Mouse (Mus musculus) lung, embryonic 14.5 days (tissue): ENCODE data around the gene Gm20479. TPM values are rescaled to one million over a fixed set of nuclear protein-coding genes. Genes with fewer than 3 reads are reported as not detected.

Experiments
- ATAC-seq: fragments of 200-750 bp; cut with Nextera tagmentation; 2 replicates; pipeline ENCODE4 v1.8.0; 2017; ENCODE audit warnings: mild to moderate bottlenecking, moderate TSS enrichment, moderate library complexity; ENCODE audit not compliant: insufficient read depth
- DNase-seq: peaks from one replicate; pipeline ENCODE4 v3.0.0-alpha.2; 2015
- H3K27ac ChIP-seq: fragments of 300-500 bp; sonication (generic); 2 replicates; pipeline ENCODE4 v1.5.1; 2014; ENCODE audit warnings: low read depth, mild to moderate bottlenecking, moderate library complexity
- H3K27me3 ChIP-seq: fragments of 300-500 bp; sonication (generic); 2 replicates; pipeline ENCODE4 v1.6.1; 2014; ENCODE audit warnings: low read length, control low read depth; ENCODE audit not compliant: insufficient read depth
- H3K36me3 ChIP-seq: fragments of 300-500 bp; sonication (generic); 2 replicates; pipeline ENCODE4 v1.6.1; 2014; ENCODE audit warnings: control low read depth; ENCODE audit not compliant: insufficient read depth
- H3K4me1 ChIP-seq: fragments of 300-500 bp; sonication (generic); 2 replicates; pipeline ENCODE4 v1.6.1; 2014; ENCODE audit warnings: antibody characterized with exemption, control low read depth; ENCODE audit not compliant: insufficient read depth
- H3K4me2 ChIP-seq: fragments of 300-500 bp; sonication (generic); 2 replicates; pipeline ENCODE4 v1.6.1; 2014; ENCODE audit warnings: mild to moderate bottlenecking
- H3K4me3 ChIP-seq: fragments of 300-500 bp; sonication (generic); 2 replicates; pipeline ENCODE4 v1.5.1; 2014; ENCODE audit warnings: low read depth, low read length
- H3K9ac ChIP-seq: fragments of 300-500 bp; sonication (generic); 2 replicates; pipeline ENCODE4 v1.6.1; 2014
- H3K9me3 ChIP-seq: fragments of 300-500 bp; sonication (generic); 2 replicates; pipeline ENCODE4 v1.6.1; 2016; ENCODE audit warnings: low read depth, low read length, control low read depth
- CTCF ChIP-seq: IDR thresholded peaks from 2 replicates; pipeline ENCODE4 v1.5.1; 2016; ENCODE audit warnings: antibody characterized with exemption, low read depth
- WGBS: fragments of 180-500 bp; shearing (Covaris S2); extraction: QIAGEN DNeasy Blood & Tissue Kit; methylation state at CpG from one replicate; pipeline ENCODE4 v1.1.7; 2014; 5-methylcytosine and 5-hydroxymethylcytosine counted together
- polyA plus RNA-seq: library from polyadenylated mRNA; unstranded; fragments of >200 nt; fragmentation: Nextera tagmentation; extraction: Ambion mirVana; gene quantifications from 2 replicates; pipeline ENCODE4 v1.2.1, GENCODE M21; 2014

Gm20479 gene
- polyA plus RNA-seq, 1 experiment from 2014 or later: 1.6 TPM

GRCm38 (mm10) chr7:27357595-27357978, 368 bp upstream of the Gm20479 start:
- Histone ChIP-seq H3K4me2 (peak overlapping the region; percentile 65), H3K9ac (no peak overlapping the region; the same call in 1 of the 2 replicates)
- peak; percentile 39 for DNase-seq

GRCm38 (mm10) chr7:27356248-27356647, 971 bp downstream of the Gm20479 start:
- peak overlapping the region; percentile 87 for H3K27ac ChIP-seq
- peak overlapping the region; percentile 65 for H3K4me2 ChIP-seq
- WGBS: under 1% methylated on average over 16 of the region's 16 CpGs
- no peaks in the 10 kb centered on the region for H3K27me3 ChIP-seq
- no peaks in the 10 kb centered on the region for H3K9me3 ChIP-seq
- H3K36me3 ChIP-seq: peaks cover 19% of the 10 kb centered on the region
- peaks cover 13% of the 10 kb centered on the region for H3K4me1 ChIP-seq
- peak overlapping the region; percentile 47 for H3K9ac ChIP-seq
- H3K4me3 ChIP-seq: peak overlapping the region; percentile 66
- no peak for TF ChIP-seq CTCF
- ATAC-seq (peak; percentile 29), DNase-seq (peak; percentile 60)

More at GRCm38 (mm10) chr7:27357595-27357978, 368 bp upstream of the Gm20479 start:
- peak overlapping the region; percentile 66; the same call in 1 of the 2 replicates for H3K4me3 ChIP-seq
- H3K36me3 ChIP-seq: peaks cover 6% of the 10 kb centered on the region; the same call in 1 of the 2 replicates
- no peaks in the 10 kb centered on the region for H3K9me3 ChIP-seq
- no peak for ATAC-seq
- TF ChIP-seq CTCF: no peak
- WGBS: 19% methylated on average over 3 of the region's 3 CpGs
- H3K27me3 ChIP-seq: peaks cover 5% of the 10 kb centered on the region; the same call in 1 of the 2 replicates
- peaks cover 13% of the 10 kb centered on the region for H3K4me1 ChIP-seq
- H3K27ac ChIP-seq: peak overlapping the region; percentile 87; the same call in 1 of the 2 replicates

- WGBS: 1% methylated on average over 34 of the region's 34 CpGs
- TF ChIP-seq CTCF: no peak
- Histone ChIP-seq H3K4me1 (peaks cover 13% of the 10 kb centered on the region), H3K36me3 (peaks cover 20% of the 10 kb centered on the region), H3K4me3 (peak within 1 kb of the TSS; percentile 66), H3K27ac (peak within 1 kb of the TSS; percentile 87), H3K9me3 (no peaks in the 10 kb centered on the region), H3K4me2 (peak within 1 kb of the TSS; percentile 65), H3K27me3 (no peaks in the 10 kb centered on the region), H3K9ac (peak within 1 kb of the TSS; percentile 47)
- DNase-seq (peak; percentile 96), ATAC-seq (peak; percentile 94)
These were observed 1.4 kb downstream of the Gm20479 start, which contains the start of gene Shkbp1 for GRCm38 (mm10) chr7:27355745-27356240. Shkbp1 (minus strand) TSS chr7:27356019.

GRCm38 (mm10) chr7:27355261-27355660, 2.0 kb downstream of the Gm20479 start:
- peak overlapping the region; percentile 65 for H3K4me2 ChIP-seq
- H3K27me3 ChIP-seq: no peaks in the 10 kb centered on the region
- peak overlapping the region; percentile 66 for H3K4me3 ChIP-seq
- ATAC-seq (no peak), DNase-seq (no peak)
- WGBS: 7% methylated on average over 14 of the region's 14 CpGs
- no peak for TF ChIP-seq CTCF
- peak overlapping the region; percentile 42 for H3K9ac ChIP-seq
- H3K4me1 ChIP-seq: peaks cover 13% of the 10 kb centered on the region
- H3K27ac ChIP-seq: peak overlapping the region; percentile 48; the same call in 1 of the 2 replicates
- peaks cover 25% of the 10 kb centered on the region for H3K36me3 ChIP-seq
- no peaks in the 10 kb centered on the region for H3K9me3 ChIP-seq

GRCm38 (mm10) chr7:27354783-27355182, 2.4 kb downstream of the Gm20479 start:
- Histone ChIP-seq H3K4me3 (peak overlapping the region; percentile 66), H3K27me3 (no peaks in the 10 kb centered on the region), H3K27ac (no peak overlapping the region), H3K9ac (peak overlapping the region; percentile 42), H3K36me3 (peaks cover 26% of the 10 kb centered on the region), H3K4me1 (peaks cover 13% of the 10 kb centered on the region), H3K9me3 (no peaks in the 10 kb centered on the region), H3K4me2 (peak overlapping the region; percentile 65)
- ATAC-seq: no peak
- no peak for TF ChIP-seq CTCF
- no peak for DNase-seq
- 54% methylated on average over 4 of the region's 4 CpGs for WGBS

GRCm38 (mm10) chr7:27354144-27354543, 3.1 kb downstream of the Gm20479 start:
- H3K9ac ChIP-seq: no peak overlapping the region
- H3K9me3 ChIP-seq: no peaks in the 10 kb centered on the region
- peak overlapping the region; percentile 66 for H3K4me3 ChIP-seq
- no peaks in the 10 kb centered on the region for H3K27me3 ChIP-seq
- peak overlapping the region; percentile 65 for H3K4me2 ChIP-seq
- no peak for TF ChIP-seq CTCF
- no peak overlapping the region for H3K27ac ChIP-seq
- H3K4me1 ChIP-seq: peaks cover 13% of the 10 kb centered on the region
- WGBS: 30% methylated on average over 6 of the region's 6 CpGs
- peak; percentile 67 for DNase-seq
- H3K36me3 ChIP-seq: peaks cover 28% of the 10 kb centered on the region
- ATAC-seq: no peak

- Histone ChIP-seq H3K4me2 (no peak overlapping the region), H3K9me3 (no peaks in the 10 kb centered on the region), H3K9ac (no peak overlapping the region), H3K36me3 (peaks cover 50% of the 10 kb centered on the region), H3K27me3 (no peaks in the 10 kb centered on the region), H3K27ac (no peak overlapping the region), H3K4me3 (no peak overlapping the region), H3K4me1 (no peaks in the 10 kb centered on the region)
- peak; percentile 66; the same call in 1 of the 2 replicates for ATAC-seq
- 27% methylated on average over 6 of the region's 6 CpGs for WGBS
- DNase-seq: peak; percentile 35
- no peak for TF ChIP-seq CTCF
These were observed 11.8 kb downstream of the Gm20479 start for GRCm38 (mm10) chr7:27345444-27345843.
